Mouse (Mus musculus): ENCODE results near the gene Ssu72. TPM values are rescaled to one million over a fixed set of nuclear protein-coding genes. Genes with fewer than 3 reads are reported as not detected.

Gene Ssu72
- polyA plus RNA-seq, 1 experiment from 2014 or later, result 153 TPM

GRCm38 (mm10) chr4:155695531-155696062, 9.0 kb upstream of the Ssu72 start:
- 80% methylated on average over 4 of the region's 4 CpGs for WGBS
- H3K36me3 ChIP-seq (ENCODE audit: control insufficient read depth, insufficient read depth, low read length), result no peaks in the 10 kb centered on the region
- no peak overlapping the region for H3K27ac ChIP-seq (ENCODE audit: low read length)
- peak overlapping the region; percentile 82 for H3K9ac ChIP-seq (ENCODE audit: low read depth, low read length)
- H3K27me3 ChIP-seq (ENCODE audit: control insufficient read depth, insufficient read depth, low read depth, low read length), result no peaks in the 10 kb centered on the region
- H3K9me3 ChIP-seq (replicated peaks; ENCODE audit: control insufficient read depth, low read length, poor library complexity, severe bottlenecking), result no peaks in the 10 kb centered on the region
- ATAC-seq, result no peak
- peak overlapping the region; percentile 71 for H3K4me3 ChIP-seq (ENCODE audit: low read depth, low read length)
- peak overlapping the region; percentile 74 for H3K4me2 ChIP-seq (ENCODE audit: low read length)
- peaks cover 22% of the 10 kb centered on the region for H3K4me1 ChIP-seq (ENCODE audit: control insufficient read depth, insufficient read depth, low read length)

GRCm38 (mm10) chr4:155696261-155697255, 8.0 kb upstream of the Ssu72 start:
- H3K9me3 ChIP-seq (replicated peaks; ENCODE audit: control insufficient read depth, low read length, poor library complexity, severe bottlenecking), result no peaks in the 10 kb centered on the region
- peak overlapping the region; percentile 71 for H3K4me3 ChIP-seq (ENCODE audit: low read depth, low read length)
- no peaks in the 10 kb centered on the region for H3K27me3 ChIP-seq (ENCODE audit: control insufficient read depth, insufficient read depth, low read depth, low read length)
- 74% methylated on average over 16 of the region's 16 CpGs for WGBS
- H3K27ac ChIP-seq (ENCODE audit: low read length), result no peak overlapping the region
- no peak for ATAC-seq
- H3K4me2 ChIP-seq (ENCODE audit: low read length), result peak overlapping the region; percentile 74
- peaks cover 22% of the 10 kb centered on the region for H3K4me1 ChIP-seq (ENCODE audit: control insufficient read depth, insufficient read depth, low read length)
- no peaks in the 10 kb centered on the region for H3K36me3 ChIP-seq (ENCODE audit: control insufficient read depth, insufficient read depth, low read length)
- peak overlapping the region; percentile 82 for H3K9ac ChIP-seq (ENCODE audit: low read depth, low read length)

- no peak overlapping the region for H3K4me2 ChIP-seq (ENCODE audit: low read length)
- no peak overlapping the region for H3K4me3 ChIP-seq (ENCODE audit: low read depth, low read length)
- H3K9me3 ChIP-seq (replicated peaks; ENCODE audit: control insufficient read depth, low read length, poor library complexity, severe bottlenecking), result no peaks in the 10 kb centered on the region
- H3K9ac ChIP-seq (ENCODE audit: low read depth, low read length), result no peak overlapping the region
- H3K27me3 ChIP-seq (ENCODE audit: control insufficient read depth, insufficient read depth, low read depth, low read length), result no peaks in the 10 kb centered on the region
- H3K27ac ChIP-seq (ENCODE audit: low read length), result no peak overlapping the region
- ATAC-seq, result no peak
- peaks cover 19% of the 10 kb centered on the region for H3K4me1 ChIP-seq (ENCODE audit: control insufficient read depth, insufficient read depth, low read length)
- H3K36me3 ChIP-seq (ENCODE audit: control insufficient read depth, insufficient read depth, low read length), result no peaks in the 10 kb centered on the region
Observed at GRCm38 (mm10) chr4:155700425-155700824, 4.2 kb upstream of the Ssu72 start.

GRCm38 (mm10) chr4:155703425-155703929, 1.1 kb upstream of the Ssu72 start:
- no peaks in the 10 kb centered on the region for H3K9me3 ChIP-seq (replicated peaks; ENCODE audit: control insufficient read depth, low read length, poor library complexity, severe bottlenecking)
- no peak overlapping the region for H3K4me2 ChIP-seq (ENCODE audit: low read length)
- no peaks in the 10 kb centered on the region for H3K36me3 ChIP-seq (ENCODE audit: control insufficient read depth, insufficient read depth, low read length)
- H3K27ac ChIP-seq (ENCODE audit: low read length), result no peak overlapping the region
- WGBS, result 97% methylated on average over 4 of the region's 4 CpGs
- no peaks in the 10 kb centered on the region for H3K27me3 ChIP-seq (ENCODE audit: control insufficient read depth, insufficient read depth, low read depth, low read length)
- no peak overlapping the region for H3K9ac ChIP-seq (ENCODE audit: low read depth, low read length)
- ATAC-seq, result no peak
- peaks cover 15% of the 10 kb centered on the region for H3K4me1 ChIP-seq (ENCODE audit: control insufficient read depth, insufficient read depth, low read length)
- H3K4me3 ChIP-seq (ENCODE audit: low read depth, low read length), result no peak overlapping the region

- H3K36me3 ChIP-seq (ENCODE audit: control insufficient read depth, insufficient read depth, low read length), result no peaks in the 10 kb centered on the region
- ATAC-seq, result no peak
- WGBS, result under 1% methylated on average over 19 of the region's 19 CpGs
- H3K4me3 ChIP-seq (ENCODE audit: low read depth, low read length), result peak overlapping the region; percentile 97
- H3K4me2 ChIP-seq (ENCODE audit: low read length), result peak overlapping the region; percentile 85
- peak overlapping the region; percentile 96 for H3K27ac ChIP-seq (ENCODE audit: low read length)
- H3K9ac ChIP-seq (ENCODE audit: low read depth, low read length), result peak overlapping the region; percentile 96
- peaks cover 18% of the 10 kb centered on the region for H3K4me1 ChIP-seq (ENCODE audit: control insufficient read depth, insufficient read depth, low read length)
- no peaks in the 10 kb centered on the region for H3K27me3 ChIP-seq (ENCODE audit: control insufficient read depth, insufficient read depth, low read depth, low read length)
- no peaks in the 10 kb centered on the region for H3K9me3 ChIP-seq (replicated peaks; ENCODE audit: control insufficient read depth, low read length, poor library complexity, severe bottlenecking)
Observed at GRCm38 (mm10) chr4:155705592-155705929, 961 bp downstream of the Ssu72 start.

- ATAC-seq, result no peak
- H3K36me3 ChIP-seq (ENCODE audit: control insufficient read depth, insufficient read depth, low read length), result no peaks in the 10 kb centered on the region
- no peaks in the 10 kb centered on the region for H3K9me3 ChIP-seq (replicated peaks; ENCODE audit: control insufficient read depth, low read length, poor library complexity, severe bottlenecking)
- no peaks in the 10 kb centered on the region for H3K27me3 ChIP-seq (ENCODE audit: control insufficient read depth, insufficient read depth, low read depth, low read length)
- WGBS, result 85% methylated on average over 2 of the region's 2 CpGs
- H3K9ac ChIP-seq (ENCODE audit: low read depth, low read length), result no peak overlapping the region
- H3K4me1 ChIP-seq (ENCODE audit: control insufficient read depth, insufficient read depth, low read length), result peaks cover 21% of the 10 kb centered on the region
- H3K4me2 ChIP-seq (ENCODE audit: low read length), result no peak overlapping the region
- H3K4me3 ChIP-seq (ENCODE audit: low read depth, low read length), result no peak overlapping the region
- no peak overlapping the region for H3K27ac ChIP-seq (ENCODE audit: low read length)
Observed at GRCm38 (mm10) chr4:155708582-155708981, 4.0 kb downstream of the Ssu72 start.

GRCm38 (mm10) chr4:155708988-155709387, 4.4 kb downstream of the Ssu72 start:
- H3K4me3 ChIP-seq (ENCODE audit: low read depth, low read length), result no peak overlapping the region
- no peak for ATAC-seq

GRCm38 (mm10) chr4:155710521-155711252, 6.1 kb downstream of the Ssu72 start:
- Histone ChIP-seq H3K9ac (ENCODE audit: low read depth, low read length) (no peak overlapping the region), H3K36me3 (ENCODE audit: control insufficient read depth, insufficient read depth, low read length) (peaks cover under 1% of the 10 kb centered on the region; the same call in 1 of the 2 replicates), H3K4me3 (ENCODE audit: low read depth, low read length) (no peak overlapping the region), H3K9me3 (replicated peaks; ENCODE audit: control insufficient read depth, low read length, poor library complexity, severe bottlenecking) (no peaks in the 10 kb centered on the region), H3K4me2 (ENCODE audit: low read length) (no peak overlapping the region), H3K27ac (ENCODE audit: low read length) (0 out of 2 replicates have a peak overlapping the region, but pooled peaks have one; percentile 28), H3K4me1 (ENCODE audit: control insufficient read depth, insufficient read depth, low read length) (peaks cover 16% of the 10 kb centered on the region), H3K27me3 (ENCODE audit: control insufficient read depth, insufficient read depth, low read depth, low read length) (no peaks in the 10 kb centered on the region)
- no peak for ATAC-seq
- WGBS, result 57% methylated on average over 6 of the region's 6 CpGs

More at GRCm38 (mm10) chr4:155708988-155709387, 4.4 kb downstream of the Ssu72 start:
- no peaks in the 10 kb centered on the region for H3K36me3 ChIP-seq (ENCODE audit: control insufficient read depth, insufficient read depth, low read length)
- H3K9me3 ChIP-seq (replicated peaks; ENCODE audit: control insufficient read depth, low read length, poor library complexity, severe bottlenecking), result no peaks in the 10 kb centered on the region
- no peak overlapping the region for H3K27ac ChIP-seq (ENCODE audit: low read length)
- no peak overlapping the region for H3K9ac ChIP-seq (ENCODE audit: low read depth, low read length)
- H3K4me2 ChIP-seq (ENCODE audit: low read length), result no peak overlapping the region
- no peaks in the 10 kb centered on the region for H3K27me3 ChIP-seq (ENCODE audit: control insufficient read depth, insufficient read depth, low read depth, low read length)
- peaks cover 21% of the 10 kb centered on the region for H3K4me1 ChIP-seq (ENCODE audit: control insufficient read depth, insufficient read depth, low read length)

Measured in midbrain, embryonic 16.5 days (tissue).